Mouse (Mus musculus) heart, postnatal 10 days (tissue): ENCODE measurements around the gene Kctd5. TPM values are rescaled to one million over a fixed set of nuclear protein-coding genes. Genes with fewer than 3 reads are reported as not detected.

ENCODE experiments used
- DNase-seq, 2 experiments: peaks; one replicate each; pipeline ENCODE4 v3.0.0; 2021
- intact Hi-C: fragments of 180-260 bp; cut with DNase I; formaldehyde crosslinking; loops from one replicate; pipeline ENCODE4 v1.15.1; 2025
- total RNA-seq, 2 experiments: library from RNA; stranded (reverse); gene quantifications; 2 replicates each; pipeline ENCODE4 v1.2.3; 2021

Kctd5 gene
- total RNA-seq, 2 experiments from 2014 or later, result 19.5 to 20.8 TPM

- intact Hi-C loops, result no loop called here
- no peak for DNase-seq
These were observed 35.4 kb downstream of the Kctd5 start, which contains the start of gene Prss27 for GRCm38 (mm10) chr17:24037844-24038243. Prss27 (plus strand) TSS chr17:24038144.

- intact Hi-C loops, result no loop called here
- no peak for DNase-seq
These were observed 35.9 kb downstream of the Kctd5 start for GRCm38 (mm10) chr17:24037360-24037759.

- DNase-seq, result no peak
- intact Hi-C loops, result no loop called here
These were observed 36.3 kb downstream of the Kctd5 start for GRCm38 (mm10) chr17:24036954-24037353.

- no peak for DNase-seq
- intact Hi-C loops, result no loop called here
These were observed 38.2 kb downstream of the Kctd5 start for GRCm38 (mm10) chr17:24035087-24035486.

GRCm38 (mm10) chr17:24030551-24030950, 42.7 kb downstream of the Kctd5 start:
- intact Hi-C loops, result no loop called here

GRCm38 (mm10) chr17:24029477-24029876, 43.8 kb downstream of the Kctd5 start:
- DNase-seq, result no peak
- intact Hi-C loops, result no loop called here

More at GRCm38 (mm10) chr17:24030551-24030950, 42.7 kb downstream of the Kctd5 start:
- DNase-seq, result no peak

- intact Hi-C loops, result no loop called here
- peak; percentile 31 to 40 for DNase-seq
These were observed 51.7 kb downstream of the Kctd5 start for GRCm38 (mm10) chr17:24021375-24022199.

- peak; percentile 28 to 29 for DNase-seq
- intact Hi-C loops, result no loop called here
These were observed 52.6 kb downstream of the Kctd5 start for GRCm38 (mm10) chr17:24020696-24021095.

- intact Hi-C loops, result no loop called here
- peak in 1 of 2 experiments; percentile 33 for DNase-seq
These were observed 57.6 kb downstream of the Kctd5 start for GRCm38 (mm10) chr17:24015727-24016126.

GRCm38 (mm10) chr17:24014433-24014965, 58.8 kb downstream of the Kctd5 start:
- DNase-seq, result no peak

GRCm38 (mm10) chr17:24012921-24013320, 60.4 kb downstream of the Kctd5 start:
- intact Hi-C loops, result no loop called here
- DNase-seq, result no peak

More at GRCm38 (mm10) chr17:24014433-24014965, 58.8 kb downstream of the Kctd5 start:
- intact Hi-C loops, result no loop called here

- peak in 1 of 2 experiments; percentile 16 for DNase-seq
- intact Hi-C loops, result no loop called here
These were observed 63.7 kb downstream of the Kctd5 start for GRCm38 (mm10) chr17:24009617-24010016.

GRCm38 (mm10) chr17:24008105-24008504, 65.2 kb downstream of the Kctd5 start:
- no peak for DNase-seq
- intact Hi-C loops, result no loop called here

GRCm38 (mm10) chr17:24007391-24007790, 65.9 kb downstream of the Kctd5 start:
- intact Hi-C loops, result no loop called here

GRCm38 (mm10) chr17:24006930-24007329, 66.4 kb downstream of the Kctd5 start:
- intact Hi-C loops, result no loop called here
- no peak for DNase-seq

More at GRCm38 (mm10) chr17:24007391-24007790, 65.9 kb downstream of the Kctd5 start:
- peak in 1 of 2 experiments; percentile 9 for DNase-seq

GRCm38 (mm10) chr17:24005049-24005448, 68.2 kb downstream of the Kctd5 start:
- DNase-seq, result no peak
- intact Hi-C loops, result no loop called here

GRCm38 (mm10) chr17:24004071-24004665, 69.1 kb downstream of the Kctd5 start:
- DNase-seq, result no peak
- intact Hi-C loops, result no loop called here

- peak; percentile 92 to 94 for DNase-seq
- intact Hi-C loops, result no loop called here
These were observed 72.9 kb downstream of the Kctd5 start for GRCm38 (mm10) chr17:24000404-24000803.

GRCm38 (mm10) chr17:23998383-23998782, 74.9 kb downstream of the Kctd5 start:
- intact Hi-C loops, result no loop called here
- DNase-seq, result no peak

GRCm38 (mm10) chr17:23997901-23998300, 75.4 kb downstream of the Kctd5 start, which contains the start of gene Prss22:
Prss22 (minus strand) TSS chr17:23998100.
- no peak for DNase-seq
- intact Hi-C loops, result no loop called here
